Mouse (Mus musculus): Measurements from ENCODE around the gene Cpa5. TPM values are rescaled to one million over a fixed set of nuclear protein-coding genes. Genes with fewer than 3 reads are reported as not detected.

Cpa5 gene
- total and polyA plus RNA-seq, 2 experiments from 2014 or later, result not detected

DNA sequence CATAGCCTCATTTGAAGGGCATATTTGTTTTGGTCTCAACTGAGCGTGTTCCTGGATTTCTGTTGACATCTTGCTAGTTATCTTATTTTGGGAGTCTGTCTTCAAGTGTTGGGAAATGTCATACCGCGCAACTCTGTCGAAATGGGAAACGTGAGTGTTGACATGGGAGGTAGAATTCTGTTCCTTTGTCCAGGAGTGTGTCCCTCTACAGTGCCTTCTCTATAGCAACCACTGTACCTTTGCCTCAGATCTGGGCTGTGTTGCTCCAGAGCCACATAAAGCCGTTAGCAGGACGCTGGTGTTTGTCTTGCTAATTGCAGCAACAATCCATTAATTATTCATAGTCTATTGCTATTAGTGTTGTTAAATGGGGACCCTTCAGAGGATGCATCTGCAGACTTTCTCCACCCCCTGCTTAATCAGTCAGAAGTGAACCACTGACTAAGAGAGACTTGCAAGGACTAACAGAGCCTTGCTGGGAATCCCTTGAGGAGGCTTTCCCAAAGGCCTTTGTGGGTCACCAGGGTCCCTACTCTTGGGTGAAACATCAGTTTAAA, 23.8 kb upstream of the Cpa5 start:
- 48% methylated on average over 7 of the region's 7 CpGs for WGBS
- H3K4me1 ChIP-seq (ENCODE audit: insufficient read depth), result no peaks in the 10 kb centered on the region
- no peak for ATAC-seq
- H3K4me2 ChIP-seq (ENCODE audit: low read depth), result no peak overlapping the region
- DNase-seq, result no peak
- H3K9me3 ChIP-seq (ENCODE audit: low read length), result no peaks in the 10 kb centered on the region
- no peak overlapping the region for H3K27ac ChIP-seq (ENCODE audit: low read depth, low read length)
- no peak overlapping the region for H3K4me3 ChIP-seq (ENCODE audit: low read depth, low read length)
- no peak for TF ChIP-seq CTCF (IDR thresholded peaks at IDR 0.05; ENCODE audit: low read depth)
- no peaks in the 10 kb centered on the region for H3K27me3 ChIP-seq (ENCODE audit: insufficient read depth, low read length)
- H3K36me3 ChIP-seq (ENCODE audit: insufficient read depth), result no peaks in the 10 kb centered on the region
- H3K9ac ChIP-seq, result no peak overlapping the region

DNA sequence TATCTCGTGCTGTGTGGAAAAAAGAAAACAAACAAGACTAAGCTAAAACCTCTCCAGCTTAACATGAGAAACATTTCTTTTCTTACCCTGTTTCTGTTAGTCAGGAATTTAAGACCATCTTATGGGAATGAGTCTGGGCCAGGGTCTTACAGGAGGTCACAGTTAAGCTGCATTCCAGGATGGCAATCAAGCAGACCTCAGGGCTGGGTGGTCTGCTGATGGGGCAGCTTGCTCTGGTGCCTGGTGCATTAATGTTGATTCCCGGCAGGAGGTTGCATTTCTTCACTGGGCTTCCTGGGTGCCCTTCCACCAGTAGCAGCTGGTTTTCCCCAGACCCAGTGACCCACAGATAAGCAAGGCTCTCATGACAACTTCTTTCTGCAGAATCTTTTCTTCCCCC, 21.0 kb upstream of the Cpa5 start:
- DNase-seq (no peak), ATAC-seq (no peak)
- H3K9ac ChIP-seq, result no peak overlapping the region
- H3K27me3 ChIP-seq (ENCODE audit: insufficient read depth, low read length), result no peaks in the 10 kb centered on the region
- WGBS, result 63% methylated on average over 2 of the region's 2 CpGs
- H3K36me3 ChIP-seq (ENCODE audit: insufficient read depth), result no peaks in the 10 kb centered on the region
- TF ChIP-seq CTCF (IDR thresholded peaks at IDR 0.05; ENCODE audit: low read depth), result no peak
- no peaks in the 10 kb centered on the region for H3K9me3 ChIP-seq (ENCODE audit: low read length)
- H3K4me3 ChIP-seq (ENCODE audit: low read depth, low read length), result no peak overlapping the region
- no peak overlapping the region for H3K27ac ChIP-seq (ENCODE audit: low read depth, low read length)
- H3K4me2 ChIP-seq (ENCODE audit: low read depth), result no peak overlapping the region
- no peaks in the 10 kb centered on the region for H3K4me1 ChIP-seq (ENCODE audit: insufficient read depth)

DNA sequence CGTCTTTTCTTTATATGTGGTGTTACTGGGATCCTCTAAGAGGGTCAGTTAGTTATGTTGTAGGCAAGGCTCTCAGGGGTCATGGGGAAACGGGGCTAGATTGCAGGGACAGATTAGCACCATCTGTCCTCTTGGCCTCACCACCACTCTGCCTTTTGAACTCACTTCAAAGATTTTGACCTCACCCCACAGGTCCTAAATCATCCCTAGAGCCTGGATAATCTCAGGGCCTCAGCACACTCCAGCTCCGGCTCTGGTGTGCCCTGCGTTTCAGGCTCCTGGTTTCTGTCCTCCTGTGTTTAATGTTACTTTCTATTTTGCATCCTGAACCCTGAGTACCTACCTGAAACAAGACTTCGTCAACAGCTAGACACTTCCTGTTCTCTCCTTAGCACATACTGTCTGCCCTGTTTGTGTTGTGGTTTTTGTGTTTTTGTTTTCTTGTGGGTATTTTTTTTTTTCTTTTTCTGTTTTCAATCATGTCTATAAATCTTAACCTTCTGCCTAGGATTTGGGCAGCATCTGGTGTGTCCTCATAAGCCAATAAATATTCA, 18.9 kb upstream of the Cpa5 start:
- DNase-seq (no peak), ATAC-seq (no peak)
- Histone ChIP-seq H3K4me3 (ENCODE audit: low read depth, low read length) (no peak overlapping the region), H3K27me3 (ENCODE audit: insufficient read depth, low read length) (no peaks in the 10 kb centered on the region), H3K9ac (no peak overlapping the region), H3K4me2 (ENCODE audit: low read depth) (no peak overlapping the region), H3K27ac (ENCODE audit: low read depth, low read length) (no peak overlapping the region), H3K9me3 (ENCODE audit: low read length) (no peaks in the 10 kb centered on the region), H3K36me3 (ENCODE audit: insufficient read depth) (no peaks in the 10 kb centered on the region), H3K4me1 (ENCODE audit: insufficient read depth) (no peaks in the 10 kb centered on the region)
- TF ChIP-seq CTCF (IDR thresholded peaks at IDR 0.05; ENCODE audit: low read depth), result no peak
- WGBS, result 77% methylated on average over 5 of the region's 5 CpGs

DNA sequence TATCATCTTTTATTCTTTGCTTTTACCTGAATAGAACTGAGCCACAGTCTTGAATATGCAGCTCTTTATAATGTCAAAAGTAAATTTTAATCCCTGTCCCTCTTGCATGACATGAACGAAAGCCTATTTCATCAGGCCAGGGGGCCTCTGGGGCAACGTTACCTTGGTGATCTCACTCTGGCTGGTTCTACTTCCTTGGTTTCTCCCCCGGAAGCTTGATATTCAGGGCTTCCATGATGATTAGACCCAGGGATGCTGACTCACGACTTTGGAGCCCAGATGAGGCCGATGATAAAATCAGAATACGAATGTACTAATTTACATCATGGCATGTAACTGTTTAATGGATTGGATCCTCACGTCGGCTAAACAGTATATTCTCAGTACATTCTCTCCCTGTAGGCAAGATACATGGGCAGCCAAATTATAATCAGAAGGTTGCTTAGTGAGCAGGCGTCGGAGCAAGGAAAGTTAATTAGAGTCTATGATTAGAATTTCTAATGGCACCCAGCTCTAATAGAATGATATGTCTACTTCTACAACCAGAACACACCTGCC, 18.3 kb upstream of the Cpa5 start:
- WGBS, result 59% methylated on average over 10 of the region's 10 CpGs
- no peaks in the 10 kb centered on the region for H3K36me3 ChIP-seq (ENCODE audit: insufficient read depth)
- no peak overlapping the region for H3K4me2 ChIP-seq (ENCODE audit: low read depth)
- H3K9ac ChIP-seq, result no peak overlapping the region
- no peaks in the 10 kb centered on the region for H3K4me1 ChIP-seq (ENCODE audit: insufficient read depth)
- DNase-seq (no peak), ATAC-seq (no peak; the same call in 1 of the 2 replicates)
- H3K27ac ChIP-seq (ENCODE audit: low read depth, low read length), result no peak overlapping the region
- TF ChIP-seq CTCF (IDR thresholded peaks at IDR 0.05; ENCODE audit: low read depth), result no peak
- H3K4me3 ChIP-seq (ENCODE audit: low read depth, low read length), result no peak overlapping the region
- H3K9me3 ChIP-seq (ENCODE audit: low read length), result no peaks in the 10 kb centered on the region
- H3K27me3 ChIP-seq (ENCODE audit: insufficient read depth, low read length), result no peaks in the 10 kb centered on the region

DNA sequence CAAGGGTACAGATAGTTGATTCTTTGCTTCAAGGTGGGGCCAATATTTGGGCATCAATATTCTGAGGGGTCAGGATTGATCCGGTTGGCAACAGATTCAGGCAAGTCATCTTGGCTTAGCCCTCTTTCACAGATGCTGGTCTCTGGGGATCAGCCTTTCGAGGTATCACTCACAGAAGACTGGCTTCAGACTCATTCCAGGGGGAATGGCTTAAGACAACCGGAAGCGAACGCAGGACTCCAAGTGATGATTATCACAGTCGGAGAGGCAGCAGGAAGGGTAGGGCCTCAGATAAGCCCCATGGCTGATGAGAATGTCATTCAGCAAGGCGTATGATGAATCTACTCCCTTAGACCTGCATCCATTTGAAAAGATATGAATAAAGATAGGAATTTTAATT, 16.4 kb upstream of the Cpa5 start:
- TF ChIP-seq CTCF (IDR thresholded peaks at IDR 0.05; ENCODE audit: low read depth), result no peak
- Histone ChIP-seq H3K4me3 (ENCODE audit: low read depth, low read length) (no peak overlapping the region), H3K9me3 (ENCODE audit: low read length) (no peaks in the 10 kb centered on the region), H3K4me2 (ENCODE audit: low read depth) (no peak overlapping the region), H3K4me1 (ENCODE audit: insufficient read depth) (no peaks in the 10 kb centered on the region), H3K9ac (no peak overlapping the region), H3K27ac (ENCODE audit: low read depth, low read length) (no peak overlapping the region), H3K36me3 (ENCODE audit: insufficient read depth) (no peaks in the 10 kb centered on the region), H3K27me3 (ENCODE audit: insufficient read depth, low read length) (no peaks in the 10 kb centered on the region)
- DNase-seq (no peak), ATAC-seq (no peak)
- WGBS, result 87% methylated on average over 7 of the region's 7 CpGs

DNA sequence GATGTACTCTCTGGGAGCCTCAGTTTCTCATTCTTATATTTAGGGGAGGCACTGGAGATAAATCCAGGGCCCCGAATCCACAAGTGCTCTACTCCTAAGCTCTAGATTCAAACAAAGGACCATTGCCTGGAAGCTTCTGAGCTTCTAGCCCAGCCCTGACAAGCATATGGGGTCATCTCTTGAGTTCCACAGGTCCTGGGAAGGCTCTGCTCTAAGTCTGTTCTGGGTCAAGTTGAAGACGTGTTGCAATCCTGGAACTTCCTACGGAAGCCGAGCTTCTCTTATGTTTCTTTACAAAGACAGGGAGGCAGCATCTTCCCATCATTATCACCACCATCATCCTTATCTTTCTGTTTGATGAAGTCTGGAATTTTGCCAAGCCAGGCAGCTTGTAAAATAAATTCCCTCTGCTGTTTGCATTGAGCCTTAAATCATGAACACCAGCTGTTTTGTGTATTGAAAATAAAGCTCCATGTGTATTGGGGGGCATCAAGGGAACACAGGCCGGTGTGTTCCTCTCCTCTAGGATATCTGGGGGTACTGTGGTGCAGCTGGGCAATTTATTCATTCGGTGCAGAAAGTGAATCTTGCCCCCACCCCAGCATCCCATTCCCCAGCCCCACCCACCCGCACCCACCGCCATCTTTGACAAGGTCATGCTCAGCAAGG, 14.4 kb upstream of the Cpa5 start:
- Histone ChIP-seq H3K27ac (ENCODE audit: low read depth, low read length) (no peak overlapping the region), H3K27me3 (ENCODE audit: insufficient read depth, low read length) (no peaks in the 10 kb centered on the region), H3K4me3 (ENCODE audit: low read depth, low read length) (no peak overlapping the region), H3K4me2 (ENCODE audit: low read depth) (no peak overlapping the region), H3K9ac (no peak overlapping the region), H3K36me3 (ENCODE audit: insufficient read depth) (no peaks in the 10 kb centered on the region), H3K9me3 (ENCODE audit: low read length) (no peaks in the 10 kb centered on the region), H3K4me1 (ENCODE audit: insufficient read depth) (no peaks in the 10 kb centered on the region)
- 78% methylated on average over 8 of the region's 8 CpGs for WGBS
- DNase-seq (peak; percentile 45), ATAC-seq (no peak)
- TF ChIP-seq CTCF (IDR thresholded peaks at IDR 0.05; ENCODE audit: low read depth), result no peak

DNA sequence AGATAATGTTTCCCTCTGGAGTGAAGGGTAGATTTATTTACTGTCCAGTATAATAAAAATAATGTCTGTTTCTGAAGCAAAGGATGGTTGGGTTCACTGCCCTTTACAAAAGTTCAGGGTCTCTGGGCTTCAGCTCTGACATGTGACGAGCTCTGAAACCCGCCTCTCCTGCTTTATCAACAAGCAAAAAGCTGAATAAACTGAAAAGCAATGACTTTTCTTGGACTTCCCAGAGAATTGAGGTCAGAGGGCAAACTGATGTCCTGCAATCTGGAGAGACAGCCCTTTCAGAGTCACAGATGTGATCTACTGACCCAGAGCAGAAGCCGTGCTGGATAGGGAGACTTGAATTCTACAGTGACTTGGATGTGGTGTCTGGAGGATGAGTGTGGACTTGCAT, 10.8 kb upstream of the Cpa5 start:
- no peak for DNase-seq
- H3K9ac ChIP-seq, result no peak overlapping the region
- H3K4me2 ChIP-seq (ENCODE audit: low read depth), result no peak overlapping the region
- H3K4me1 ChIP-seq (ENCODE audit: insufficient read depth), result no peaks in the 10 kb centered on the region
- no peaks in the 10 kb centered on the region for H3K27me3 ChIP-seq (ENCODE audit: insufficient read depth, low read length)
- no peaks in the 10 kb centered on the region for H3K9me3 ChIP-seq (ENCODE audit: low read length)
- no peaks in the 10 kb centered on the region for H3K36me3 ChIP-seq (ENCODE audit: insufficient read depth)
- ATAC-seq, result no peak
- WGBS, result 86% methylated on average over 3 of the region's 3 CpGs
- H3K27ac ChIP-seq (ENCODE audit: low read depth, low read length), result no peak overlapping the region
- no peak for TF ChIP-seq CTCF (IDR thresholded peaks at IDR 0.05; ENCODE audit: low read depth)
- no peak overlapping the region for H3K4me3 ChIP-seq (ENCODE audit: low read depth, low read length)
